ENCODE assay signal across 8 mouse cellular contexts in genomic region chr2:71629301-71630142, GRCm38 (mm10).
DNase-seq lines count a peak whose midpoint lies in the region; ATAC-seq and TF ChIP-seq lines count a peak whose summit lies in the region.

No protein-coding gene starts in this region.

- peaks cover 52% of the 10 kb centered on the region for H3K4me1 ChIP-seq in hindbrain, embryonic 15.5 days (replicated peaks)
- peaks cover 16% of the 10 kb centered on the region for H3K4me1 ChIP-seq in liver, embryonic 12.5 days
- H3K4me1 ChIP-seq in olfactory bulb, adult 2 months (ENCODE audit: control insufficient read depth, insufficient read depth, low read length): peaks cover 37% of the 10 kb centered on the region

- no peaks in the 10 kb centered on the region for H3K9me3 ChIP-seq in hindbrain, embryonic 15.5 days
- no peaks in the 10 kb centered on the region for H3K9me3 ChIP-seq in liver, embryonic 12.5 days (replicated peaks)

- TF ChIP-seq CTCF in olfactory bulb, adult 2 months (IDR thresholded peaks at IDR 0.05; ENCODE audit: insufficient read depth, low read depth, low read length): no peak

- no peaks in the 10 kb centered on the region for H3K36me3 ChIP-seq in hindbrain, embryonic 15.5 days
- H3K36me3 ChIP-seq in liver, embryonic 12.5 days: no peaks in the 10 kb centered on the region

- under 1% methylated on average over 43 of the region's 43 CpGs for WGBS in hindbrain, embryonic 15.5 days
- 4% methylated on average over 43 of the region's 43 CpGs for WGBS in liver, embryonic 12.5 days (ENCODE audit: insufficient replicate concordance)
- under 1% methylated on average over 43 of the region's 43 CpGs for WGBS in olfactory bulb, adult 2 months

- peak overlapping the region; percentile 87 for H3K4me2 ChIP-seq in hindbrain, embryonic 15.5 days
- H3K4me2 ChIP-seq in liver, embryonic 12.5 days: peak overlapping the region; percentile 68

- DNase-seq in cerebellum, adult 9-10 months: no peak
- peak; percentile 6 for DNase-seq in thymus, postnatal 25 days
- no peak for DNase-seq in thymus, postnatal 14 days

- peak overlapping the region; percentile 44 for H3K4me3 ChIP-seq in hindbrain, embryonic 15.5 days
- H3K4me3 ChIP-seq in liver, embryonic 12.5 days: peak overlapping the region; percentile 41
- H3K4me3 ChIP-seq in olfactory bulb, adult 2 months (ENCODE audit: insufficient read depth, low read depth, low read length): peak overlapping the region; percentile 42

- peak overlapping the region; percentile 52 for H3K9ac ChIP-seq in hindbrain, embryonic 15.5 days
- H3K9ac ChIP-seq in liver, embryonic 12.5 days: no peak overlapping the region

- no peak for TF ChIP-seq POLR2A in olfactory bulb, adult 2 months (IDR thresholded peaks at IDR 0.05; ENCODE audit: insufficient read depth, low read depth, low read length)

- H3K27ac ChIP-seq in hindbrain, embryonic 15.5 days (replicated peaks): peak overlapping the region; percentile 84
- no peak overlapping the region for H3K27ac ChIP-seq in liver, embryonic 12.5 days
- H3K27ac ChIP-seq in olfactory bulb, adult 2 months (ENCODE audit: insufficient read depth, low read depth, low read length): peak overlapping the region; percentile 97

- H3K27me3 ChIP-seq in hindbrain, embryonic 15.5 days: no peaks in the 10 kb centered on the region
- H3K27me3 ChIP-seq in liver, embryonic 12.5 days (replicated peaks): peaks cover 52% of the 10 kb centered on the region

- 0 out of 2 replicates have a peak, but pooled peaks have one; percentile 15 for ATAC-seq in cerebellum, adult (ENCODE audit: insufficient number of reproducible peaks, low FRiP score, low TSS enrichment)
- ATAC-seq in hindbrain, embryonic 15.5 days (ENCODE audit: low FRiP score, low read depth): peak; percentile 29; the same call in 1 of the 2 replicates
- no peak for ATAC-seq in liver, embryonic 12.5 days
- ATAC-seq in erythroid progenitor cell, adult 5-6 weeks (replicated peaks; ENCODE audit: low FRiP score, poor library complexity, severe bottlenecking): no peak

Comparison
In these comparisons a context has a peak if more than half of its experiments do, and no peak if none do; other contexts are left out.
1. ATAC-seq: peak in cerebellum, adult (single experiment) and hindbrain, embryonic 15.5 days (single experiment); none in liver, embryonic 12.5 days (single experiment) and erythroid progenitor cell, adult 5-6 weeks (single experiment).
2. Peak in every context shown above with its lines, with median percentiles within 50 percentile points of each other: H3K4me3 ChIP-seq.